Mouse (Mus musculus): ENCODE data around the gene Nle1. TPM values are rescaled to one million over a fixed set of nuclear protein-coding genes. Genes with fewer than 3 reads are reported as not detected.
"Not testable (repeated sequence)": the region's sequence is repeated elsewhere in the genome, so short reads cannot be mapped to it uniquely, and the experiment has no call there.

The Nle1 gene
- total and polyA plus RNA-seq, 3 experiments: 97.3 to 103 TPM; not detected in 1

DNA sequence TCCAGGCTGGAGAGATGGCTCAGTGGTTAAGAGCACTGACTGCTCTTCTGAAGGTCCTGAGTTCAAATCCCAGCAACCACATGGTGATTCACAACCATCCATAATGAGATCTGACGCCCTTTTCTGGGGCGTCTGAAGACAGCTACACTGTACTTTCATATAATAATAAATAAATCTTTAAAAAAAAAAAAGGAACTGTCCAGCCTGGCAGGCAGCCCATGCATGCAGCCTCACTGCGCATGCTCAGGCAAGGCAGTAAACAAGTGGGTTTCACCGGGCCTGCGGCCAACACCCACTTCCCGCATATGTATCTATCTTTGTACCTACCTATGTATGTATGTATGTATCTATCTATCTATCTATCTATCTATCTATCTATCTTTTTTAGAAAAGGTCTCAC, 15.7 kb upstream of the Nle1 start:
- TF ChIP-seq GATA1 (IDR thresholded peaks at IDR 0.05; ENCODE audit: low read depth, low read length): peak; percentile 26; the same call in 1 of the 2 replicates
- TF ChIP-seq ZNF384 (IDR thresholded peaks at IDR 0.05; ENCODE audit: low read depth, low read length): peak; percentile 81
- peak; percentile 79 for TF ChIP-seq NRF1 (IDR thresholded peaks at IDR 0.05; ENCODE audit: insufficient read depth, low read depth, low read length, poor library complexity, severe bottlenecking)
- not testable (repeated sequence) for H3K79me2 ChIP-seq (ENCODE audit: control insufficient read depth, insufficient read depth, low read length, poor library complexity); DNase-seq (ENCODE audit: low read depth, low spot score)

DNA sequence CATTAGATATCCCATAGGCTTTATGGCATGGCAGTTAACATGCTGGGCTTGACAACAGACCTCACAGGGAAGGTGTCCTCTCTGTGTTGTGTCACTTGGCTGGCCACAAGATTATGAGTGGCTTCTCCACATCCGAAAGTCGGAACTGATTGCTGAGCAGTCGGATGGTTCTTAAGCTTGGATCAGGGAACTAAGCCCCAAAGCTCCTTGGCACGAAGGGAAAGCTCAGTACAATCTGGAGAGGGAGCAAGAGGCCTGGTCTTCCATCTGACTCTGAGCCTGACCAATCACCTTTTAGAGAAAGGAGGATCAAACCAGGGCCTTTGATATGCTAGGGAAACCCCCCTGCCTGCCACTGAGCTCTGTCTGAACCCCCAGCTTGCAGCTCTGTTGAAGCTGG, 13.5 kb upstream of the Nle1 start:
- H3K27me3 ChIP-seq (ENCODE audit: control insufficient read depth in 1 of 2, insufficient read depth in 2 of 2, low read length in 2 of 2): no peaks in the 10 kb centered on the region; a peak in 1 of 4 replicates
- TF ChIP-seq MAX (IDR thresholded peaks at IDR 0.05; ENCODE audit: low read length): no peak
- no peak for TF ChIP-seq POLR2A (IDR thresholded peaks at IDR 0.05; ENCODE audit: control insufficient read depth in 1 of 2, insufficient read depth in 1 of 2, low read depth in 1 of 2, low read length in 2 of 2, poor library complexity in 1 of 2)
- TF ChIP-seq USF1 (IDR thresholded peaks at IDR 0.05; ENCODE audit: low read depth, low read length): no peak
- TF ChIP-seq RCOR1 (IDR thresholded peaks at IDR 0.05; ENCODE audit: low read depth, low read length): no peak
- TF ChIP-seq BHLHE40 (IDR thresholded peaks at IDR 0.05; ENCODE audit: borderline replicate concordance, low read depth, low read length): no peak
- TF ChIP-seq UBTF (IDR thresholded peaks at IDR 0.05; ENCODE audit: borderline replicate concordance, insufficient read depth, low read depth, low read length): no peak
- TF ChIP-seq MAZ (IDR thresholded peaks at IDR 0.05; ENCODE audit: low read depth, low read length): no peak
- no peak for TF ChIP-seq KAT2A (conservative IDR thresholded peaks at IDR 0.05; ENCODE audit: low read depth, low read length)
- no peak for TF ChIP-seq CTCF (IDR thresholded peaks at IDR 0.05 in 2 of 3, conservative IDR thresholded peaks at IDR 0.05 in 1 of 3; ENCODE audit: control insufficient read depth in 1 of 3, insufficient read depth in 1 of 3, low read depth in 2 of 3, low read length in 3 of 3, poor library complexity in 1 of 3, severe bottlenecking in 1 of 3)
- TF ChIP-seq ETS1 (IDR thresholded peaks at IDR 0.05; ENCODE audit: low read depth, low read length): no peak
- no peak for TF ChIP-seq NELFE (IDR thresholded peaks at IDR 0.05; ENCODE audit: low read depth, low read length)
- TF ChIP-seq SMC3 (IDR thresholded peaks at IDR 0.05; ENCODE audit: low read depth, low read length): no peak
- TF ChIP-seq ELF1 (IDR thresholded peaks at IDR 0.05; ENCODE audit: low read depth, low read length): no peak
- TF ChIP-seq GATA1 (IDR thresholded peaks at IDR 0.05; ENCODE audit: low read depth, low read length): no peak
- TF ChIP-seq MYB (IDR thresholded peaks at IDR 0.05; ENCODE audit: low read depth, low read length): no peak
- no peaks in the 10 kb centered on the region for H3K79me2 ChIP-seq (ENCODE audit: control insufficient read depth, insufficient read depth, low read length, poor library complexity)
- H3K4me3 ChIP-seq (ENCODE audit: control insufficient read depth in 1 of 2, insufficient read depth in 1 of 2, low read depth in 2 of 2, low read length in 2 of 2): no peak overlapping the region
- no peak for DNase-seq (ENCODE audit: low read depth, low spot score)
- H3K9me3 ChIP-seq (replicated peaks; ENCODE audit: insufficient read depth, low read length): no peaks in the 10 kb centered on the region
- H3K27ac ChIP-seq (ENCODE audit: control insufficient read depth, low read depth, low read length): no peak overlapping the region
- no peaks in the 10 kb centered on the region for H3K4me1 ChIP-seq (ENCODE audit: control insufficient read depth in 1 of 2, insufficient read depth in 2 of 2, low read length in 2 of 2)
- H3K9ac ChIP-seq (ENCODE audit: control insufficient read depth, low read depth, low read length, poor library complexity, severe bottlenecking): no peak overlapping the region
- H3K36me3 ChIP-seq (ENCODE audit: control insufficient read depth in 1 of 2, insufficient read depth in 2 of 2, low read length in 2 of 2): no peaks in the 10 kb centered on the region

More for the DNA sequence above, 15.7 kb upstream of the Nle1 start:
- not testable (repeated sequence) for H3K36me3 ChIP-seq (ENCODE audit: control insufficient read depth in 1 of 2, insufficient read depth in 2 of 2, low read length in 2 of 2); H3K27me3 ChIP-seq (ENCODE audit: control insufficient read depth in 1 of 2, insufficient read depth in 2 of 2, low read length in 2 of 2); H3K9ac ChIP-seq (ENCODE audit: control insufficient read depth, low read depth, low read length, poor library complexity, severe bottlenecking); H3K4me3 ChIP-seq (ENCODE audit: control insufficient read depth in 1 of 2, insufficient read depth in 1 of 2, low read depth in 2 of 2, low read length in 2 of 2); H3K4me1 ChIP-seq (ENCODE audit: control insufficient read depth in 1 of 2, insufficient read depth in 2 of 2, low read length in 2 of 2); H3K27ac ChIP-seq (ENCODE audit: control insufficient read depth, low read depth, low read length); H3K9me3 ChIP-seq (replicated peaks; ENCODE audit: insufficient read depth, low read length)

Measured in MEL (cell line).